Mouse (Mus musculus) left cerebral cortex, adult 2 months (tissue): ENCODE measurements around the gene Arid3c. TPM values are rescaled to one million over a fixed set of nuclear protein-coding genes. Genes with fewer than 3 reads are reported as not detected.
"Not testable (repeated sequence)": the region's sequence is repeated elsewhere in the genome, so short reads cannot be mapped to it uniquely, and the experiment has no call there.

ENCODE experiments used
- DNase-seq, 2 experiments: peaks; one replicate each; pipeline ENCODE4 v3.0.0; 2021 to 2022; ENCODE audit warnings: low spot score in 2 of 2, mixed read lengths in 1 of 2; ENCODE audit errors: extremely low spot score in 1 of 2
- H3K27ac ChIP-seq: fragments of 200-600 bp; 2 replicates; pipeline ENCODE4 v1.8.1; 2022
- H3K4me3 ChIP-seq: fragments of 200-600 bp; 2 replicates; pipeline ENCODE4 v1.8.1; 2022
- CTCF ChIP-seq: fragments of 200-600 bp; IDR thresholded peaks from 2 replicates; pipeline ENCODE4 v1.8.1; 2022; ENCODE audit warnings: antibody characterized with exemption, mild to moderate bottlenecking, moderate library complexity
- intact Hi-C: fragments of 180-260 bp; cut with DNase I; formaldehyde crosslinking; loops from one replicate; pipeline ENCODE4 v1.15.1; 2025
- total RNA-seq, 2 experiments: library from RNA; stranded (reverse); gene quantifications; 2 replicates each; pipeline ENCODE4 v1.2.3; 2021

The Arid3c gene
- total RNA-seq, 2 experiments from 2014 or later: 0.52 TPM; not detected in 1

DNA sequence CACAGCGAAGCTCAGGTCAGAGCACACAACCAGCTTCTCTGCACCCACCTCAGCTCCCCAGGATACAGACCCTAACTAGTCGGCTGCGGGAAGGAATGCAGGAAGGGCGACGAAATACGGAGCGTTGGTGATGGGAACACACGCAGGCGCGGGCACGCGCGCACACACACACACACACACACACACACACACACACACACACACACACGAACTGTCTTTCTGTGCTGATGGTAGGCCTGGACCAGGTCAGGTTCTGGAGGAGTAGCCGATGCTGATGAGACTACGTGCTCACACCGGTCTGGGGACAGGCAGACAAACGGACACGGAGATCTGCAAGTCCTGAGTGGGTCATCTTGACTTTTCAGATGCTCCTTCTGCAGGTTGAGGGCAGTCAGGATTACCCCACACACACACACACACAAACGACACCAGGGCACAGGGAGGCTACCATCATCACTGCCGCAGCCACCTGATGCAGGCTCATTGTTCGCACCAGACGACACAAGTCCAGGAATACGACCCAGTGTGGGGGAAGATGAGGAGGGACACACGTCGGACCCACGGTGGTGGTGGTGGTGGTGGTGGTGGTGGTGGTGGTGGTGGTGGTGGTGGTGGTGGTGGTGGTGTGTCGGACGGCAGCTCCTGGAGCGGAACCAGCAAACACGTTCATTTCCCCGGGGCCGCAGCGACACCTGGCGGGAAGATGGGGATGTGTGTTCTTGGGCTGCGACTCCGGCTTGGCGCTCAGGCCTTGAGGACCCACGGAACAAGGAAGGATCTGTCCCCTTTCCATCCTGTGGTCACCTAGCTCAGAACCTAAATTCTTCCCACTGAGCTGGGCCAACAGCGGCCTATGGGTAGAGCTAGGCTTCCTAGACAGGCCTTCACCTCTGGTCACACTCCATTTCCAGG, 33.8 kb downstream of the Arid3c start, which contains the start of gene Cntfr:
TSS of gene Cntfr (minus strand) at position 160 of the 912 bp plus-strand sequence.
- peak; percentile 82 to 89 for DNase-seq
- not testable (repeated sequence) for H3K27ac ChIP-seq
- peak; percentile 59 for TF ChIP-seq CTCF
- intact Hi-C loops: loop anchor here (2.0 kb wide), 1 partner anchor 228 kb away; no protein-coding TSS in a partner anchor
- H3K4me3 ChIP-seq: 0 out of 2 replicates have a peak within 1 kb of the TSS, but pooled peaks have one; percentile 36

DNA sequence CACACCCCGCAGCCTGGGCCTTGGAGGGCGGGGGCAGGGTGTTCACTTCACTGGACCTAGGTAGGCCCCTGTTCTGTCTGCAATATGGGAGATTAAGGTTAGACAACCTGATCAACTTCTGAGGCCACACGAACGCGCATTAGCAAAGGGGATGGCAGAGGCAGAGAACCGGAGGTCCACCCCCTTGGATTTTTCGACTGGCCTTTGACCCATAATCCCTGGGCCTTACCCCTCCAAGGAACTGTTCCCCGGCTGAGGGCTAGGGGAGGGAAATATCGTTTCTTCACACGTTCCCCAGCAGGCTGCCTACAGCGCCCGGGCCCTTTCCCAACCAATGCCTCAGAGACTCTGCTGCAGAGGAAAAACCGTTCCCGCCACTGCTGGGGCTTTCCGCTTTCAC, 34.5 kb downstream of the Arid3c start:
- DNase-seq, H3K27ac ChIP-seq, H3K4me3 ChIP-seq: not testable (repeated sequence)
- intact Hi-C loops: loop anchor here (2.0 kb wide), 1 partner anchor 228 kb away; no protein-coding TSS in a partner anchor

DNA sequence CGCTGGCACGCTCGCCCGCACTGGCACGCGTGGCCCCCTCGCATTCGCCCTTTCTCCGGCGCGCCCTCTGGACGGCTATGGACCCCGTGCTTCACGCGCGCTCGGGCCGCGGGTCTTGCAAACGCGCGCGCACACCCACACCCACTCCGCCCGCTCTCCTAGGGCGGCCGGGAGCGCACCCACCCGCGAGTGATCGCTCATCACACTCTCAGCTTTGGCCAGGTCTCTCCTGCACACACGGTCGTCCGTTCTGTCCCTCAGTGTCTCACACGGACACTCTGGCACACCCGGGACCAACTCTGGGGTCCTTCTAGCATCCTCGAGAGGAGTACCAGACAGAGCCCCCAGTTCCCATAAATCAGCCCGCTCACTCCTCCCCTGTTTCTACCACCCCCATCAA, 35.1 kb downstream of the Arid3c start:
- not testable (repeated sequence) for DNase-seq, H3K27ac ChIP-seq
- intact Hi-C loops: loop anchor here (2.0 kb wide), 1 partner anchor 227 kb away; no protein-coding TSS in a partner anchor
- 0 out of 2 replicates have a peak overlapping the region, but pooled peaks have one; percentile 36 for H3K4me3 ChIP-seq

DNA sequence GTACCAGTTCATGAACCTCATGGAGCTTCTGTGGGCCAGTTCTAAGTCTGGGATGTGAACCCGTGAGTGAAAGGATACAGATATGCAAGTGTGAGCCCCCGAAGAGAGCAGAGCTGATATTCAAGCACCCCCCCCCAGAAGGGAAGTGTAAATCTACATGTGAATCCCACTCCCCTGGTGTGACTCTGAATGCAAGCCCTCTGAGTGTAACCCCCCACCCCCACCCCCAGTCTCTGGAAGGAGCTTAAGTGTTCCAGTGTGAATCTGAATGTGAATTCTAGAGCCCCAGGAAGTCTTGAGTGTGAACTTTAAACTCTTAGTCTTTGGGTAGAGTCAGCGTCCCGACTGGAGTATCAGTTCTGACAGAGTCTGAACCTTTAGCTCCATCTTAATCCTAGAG, 37.4 kb downstream of the Arid3c start:
- intact Hi-C loops, H3K27ac ChIP-seq, H3K4me3 ChIP-seq, DNase-seq: not testable (repeated sequence)

DNA sequence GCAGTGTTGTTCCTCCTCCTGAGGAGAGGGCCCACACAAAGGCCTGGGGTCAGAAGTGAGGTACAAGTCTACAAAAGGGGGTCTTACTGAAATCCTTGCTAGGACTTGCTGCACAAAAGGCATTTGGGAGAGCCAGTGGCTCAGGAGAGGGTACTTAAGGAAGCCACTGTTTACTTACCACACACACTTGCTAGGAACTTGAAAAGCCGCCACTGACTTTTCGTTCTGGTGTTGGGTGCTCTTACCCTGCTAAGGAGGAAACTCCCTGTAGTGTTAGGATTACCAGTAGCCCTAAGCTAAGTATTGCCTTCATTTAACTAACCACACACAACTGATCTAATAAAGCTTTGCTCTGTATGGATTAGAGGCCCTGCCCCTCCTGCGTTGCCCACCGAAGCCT, 40.9 kb downstream of the Arid3c start:
- DNase-seq, H3K27ac ChIP-seq, H3K4me3 ChIP-seq, intact Hi-C loops: not testable (repeated sequence)

DNA sequence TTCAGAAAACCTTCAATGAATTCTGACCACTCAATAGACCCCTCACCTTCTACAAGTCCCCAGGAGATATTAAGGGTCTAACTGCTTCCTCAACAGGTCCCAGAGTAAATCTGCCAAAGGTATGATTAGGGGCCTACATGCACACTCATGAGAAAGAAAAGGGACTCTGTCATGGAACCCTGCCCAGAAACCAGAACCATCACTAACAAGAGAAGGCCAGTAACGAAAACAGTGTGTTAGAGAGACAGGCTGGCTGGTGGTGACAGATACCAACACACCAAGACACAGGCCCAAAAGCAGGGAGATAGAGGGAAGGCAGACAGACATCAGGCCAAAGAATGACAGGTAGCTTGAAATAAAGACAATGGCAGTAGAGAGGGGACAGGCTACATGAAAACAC, 42.4 kb downstream of the Arid3c start:
- DNase-seq, H3K27ac ChIP-seq, intact Hi-C loops, H3K4me3 ChIP-seq: not testable (repeated sequence)

DNA sequence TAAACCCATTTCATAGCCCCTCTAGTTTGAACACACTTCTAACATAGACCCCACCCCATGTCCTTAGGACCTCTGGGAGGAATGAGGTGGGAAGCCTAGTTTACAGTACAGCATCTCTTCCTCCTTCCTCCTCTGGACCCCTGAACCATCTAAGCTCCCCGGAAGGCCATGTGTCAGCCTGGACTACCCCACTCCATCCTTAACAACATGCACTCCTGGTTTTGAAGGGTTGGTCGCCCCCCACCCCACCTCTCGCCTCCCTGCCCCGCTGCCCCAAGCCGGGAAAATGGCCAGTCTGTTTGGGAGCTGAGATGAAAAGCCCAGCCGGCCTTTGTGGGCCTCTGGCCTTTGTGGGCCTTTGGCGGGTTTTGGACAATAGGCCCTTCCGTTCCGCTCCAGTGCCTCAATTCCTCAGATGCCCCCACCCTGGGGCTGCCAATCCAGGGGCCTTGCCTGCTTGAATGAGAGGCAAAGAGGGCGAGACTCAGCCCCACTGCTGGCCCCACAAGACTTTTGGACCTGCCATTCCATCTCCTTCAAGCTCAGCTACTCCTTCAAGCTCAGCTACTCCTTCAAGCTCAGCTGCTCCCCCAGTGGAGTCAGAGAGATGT, 45.0 kb downstream of the Arid3c start:
- intact Hi-C loops, H3K4me3 ChIP-seq, H3K27ac ChIP-seq, DNase-seq: not testable (repeated sequence)

DNA sequence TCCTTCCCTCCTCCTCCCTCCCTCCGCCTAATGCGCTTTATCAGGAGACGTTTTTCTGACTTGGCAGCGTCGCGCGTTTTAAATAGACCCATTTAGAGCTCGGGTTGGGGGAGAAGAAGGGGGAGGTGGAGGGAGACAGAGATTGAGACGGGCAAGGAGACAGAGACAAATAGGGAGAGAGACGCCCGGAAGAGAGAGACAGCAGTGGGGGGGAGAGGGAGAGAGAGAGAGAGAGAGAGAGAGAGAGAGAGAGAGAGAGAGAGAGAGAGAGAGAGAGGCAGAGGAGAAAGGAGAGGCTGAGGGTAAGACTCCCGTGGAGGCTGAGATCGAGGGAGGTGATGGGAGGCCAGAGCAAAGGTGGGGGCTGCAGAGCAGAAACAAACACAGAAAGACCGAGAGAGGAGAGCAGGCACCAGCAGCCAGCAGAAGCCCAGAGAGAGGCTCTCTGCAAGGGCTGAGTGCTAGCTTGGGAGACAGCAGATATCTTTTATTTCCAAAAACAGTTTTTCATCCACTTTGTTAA, 46.0 kb downstream of the Arid3c start:
- H3K27ac ChIP-seq, intact Hi-C loops, DNase-seq, H3K4me3 ChIP-seq: not testable (repeated sequence)

DNA sequence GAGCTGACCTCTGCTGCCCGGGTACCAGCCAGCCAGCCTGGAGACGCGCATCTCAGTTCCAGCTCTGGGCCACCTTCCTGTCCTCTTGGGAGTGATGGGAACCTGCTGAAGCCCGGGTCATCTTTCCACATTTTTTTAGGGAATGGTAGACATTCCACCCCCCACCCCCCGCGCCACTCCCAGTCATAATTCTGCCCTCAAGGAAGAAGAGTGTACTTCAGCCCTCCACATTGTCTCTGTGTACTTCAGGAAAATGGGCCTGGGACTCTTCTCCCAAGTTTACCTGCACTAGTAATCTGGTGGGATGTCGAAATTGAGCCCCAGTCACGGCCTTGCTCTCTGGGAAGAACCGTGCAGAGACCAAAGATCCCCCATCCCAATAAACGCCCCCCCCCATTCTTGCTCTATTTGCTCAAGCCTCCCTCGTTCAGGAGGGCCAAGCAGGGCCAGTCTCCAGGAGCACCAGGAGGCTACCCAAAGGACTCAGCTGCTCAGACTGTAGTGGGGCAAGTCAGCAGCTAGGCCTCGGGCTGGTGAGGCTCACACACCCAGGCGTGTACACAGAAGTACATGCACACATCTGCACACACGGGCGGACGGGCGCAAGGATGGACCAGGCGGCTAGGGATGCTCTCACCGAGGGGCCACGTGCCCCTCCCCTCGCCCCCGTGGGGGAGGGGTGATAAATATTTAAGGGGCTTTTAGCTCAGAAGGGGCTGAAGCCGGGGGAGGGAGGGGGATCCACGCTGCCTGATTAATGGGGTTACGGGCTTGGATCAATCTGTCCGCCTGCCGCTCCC, 46.6 kb downstream of the Arid3c start:
- intact Hi-C loops, H3K4me3 ChIP-seq, DNase-seq, H3K27ac ChIP-seq: not testable (repeated sequence)

DNA sequence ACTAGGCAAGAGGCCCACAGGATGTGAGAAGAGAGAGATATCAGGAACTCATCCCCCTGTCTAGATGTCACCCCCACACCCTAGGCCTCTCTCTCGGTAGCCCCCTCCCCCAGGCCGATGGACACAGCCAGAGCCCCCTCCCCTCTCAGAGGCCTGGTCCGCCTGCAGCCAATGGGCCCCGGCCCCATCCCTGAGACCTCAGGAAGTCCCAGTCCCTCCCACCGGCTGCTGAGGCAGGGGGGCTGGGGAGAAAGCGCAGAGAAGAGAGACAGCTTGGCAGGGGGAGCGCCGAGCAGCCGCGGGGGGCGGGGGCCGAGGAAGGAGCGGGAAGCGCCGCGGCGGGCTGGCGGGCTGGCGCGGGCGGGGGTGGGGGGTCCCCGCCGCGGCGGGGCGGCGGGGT, 47.6 kb downstream of the Arid3c start:
- H3K27ac ChIP-seq, H3K4me3 ChIP-seq, intact Hi-C loops, DNase-seq: not testable (repeated sequence)

DNA sequence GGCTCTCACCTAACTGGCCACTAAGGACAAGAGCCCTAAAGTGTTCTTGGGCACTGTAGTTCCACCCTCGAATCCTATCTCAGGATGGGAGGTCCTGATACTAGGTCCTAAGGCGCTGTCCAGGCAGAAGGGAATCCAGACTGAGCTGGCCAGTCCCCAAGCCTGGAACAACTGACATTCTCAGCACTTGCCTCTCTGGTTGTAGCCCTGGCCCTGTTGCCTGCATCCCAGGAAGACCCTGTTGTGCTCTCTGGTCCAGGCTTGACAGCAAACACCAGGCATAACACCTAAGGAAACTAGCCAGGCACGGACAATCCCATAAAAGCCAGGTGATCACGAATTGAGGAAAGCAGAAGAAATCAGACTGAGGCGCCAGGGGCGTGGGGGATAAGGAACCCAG, 48.2 kb downstream of the Arid3c start:
- no peak for DNase-seq
- no peak for TF ChIP-seq CTCF
- Histone ChIP-seq H3K27ac (peak overlapping the region; percentile 5; the same call in 1 of the 2 replicates), H3K4me3 (no peak overlapping the region)
- intact Hi-C loops: no loop called here
